Mouse (Mus musculus) frontal cortex, adult 2 months (tissue): ENCODE data around the gene Pcnt. TPM values are rescaled to one million over a fixed set of nuclear protein-coding genes. Genes with fewer than 3 reads are reported as not detected.

Source experiments
- DNase-seq, 2 experiments: peaks; one replicate each; pipeline ENCODE4 v3.0.0; 2022; ENCODE audit warnings: low spot score in 1 of 2; ENCODE audit errors: extremely low spot score in 1 of 2
- polyA plus RNA-seq: library from polyadenylated mRNA; depleted of rRNA; stranded (reverse); fragments of >200 nt; gene quantifications from 2 replicates; pipeline ENCODE4 v1.2.3, GENCODE M21; 2012; rRNA removed

Gene Pcnt
- polyA plus RNA-seq: 22.8 and 24.3 TPM in 2 replicates

- DNase-seq: peak; percentile 93 to 98
Measured at GRCm38 (mm10) chr10:76442178-76443088, at the start of gene Pcnt. TSS of gene Pcnt (minus strand) at chr10:76442786.

- no peak for DNase-seq
Measured at GRCm38 (mm10) chr10:76489205-76489604, 46.6 kb upstream of the Pcnt start.

GRCm38 (mm10) chr10:76488265-76488664 lies 45.7 kb upstream of the Pcnt start:
- DNase-seq: no peak

- no peak for DNase-seq
Measured at GRCm38 (mm10) chr10:76486302-76486701, 43.7 kb upstream of the Pcnt start.

GRCm38 (mm10) chr10:76481480-76481879 lies 38.9 kb upstream of the Pcnt start:
- no peak for DNase-seq

- DNase-seq: no peak
Measured at GRCm38 (mm10) chr10:76480851-76481250, 38.3 kb upstream of the Pcnt start.

DNA sequence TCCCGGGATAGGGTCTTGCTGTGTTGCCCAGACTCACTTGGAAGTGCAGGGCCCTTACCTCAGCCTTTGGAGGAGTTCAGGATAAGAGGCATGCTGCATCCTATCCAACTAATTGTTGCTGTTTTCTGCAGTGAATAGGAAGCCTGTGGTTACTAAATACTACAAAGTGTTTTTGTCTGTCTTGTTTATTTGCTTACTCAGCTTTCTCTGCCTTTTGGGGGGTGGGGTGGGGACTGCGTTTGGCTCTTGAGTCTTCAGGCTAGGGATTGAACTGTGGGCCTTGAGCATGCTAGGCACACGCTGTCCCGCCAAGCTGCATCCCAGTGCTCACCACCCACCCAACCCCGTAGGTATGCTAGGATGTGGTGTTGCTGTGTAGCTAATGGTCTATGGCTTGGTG lies 31.2 kb upstream of the Pcnt start:
- DNase-seq: no peak

- DNase-seq: peak; percentile 72 to 90
Measured at GRCm38 (mm10) chr10:76468203-76469162, 25.9 kb upstream of the Pcnt start, which contains the start of the genes Mcm3ap and Ybey. TSS of gene Mcm3ap (plus strand) at chr10:76468927. TSS of gene Ybey (minus strand) at chr10:76469114.

DNA sequence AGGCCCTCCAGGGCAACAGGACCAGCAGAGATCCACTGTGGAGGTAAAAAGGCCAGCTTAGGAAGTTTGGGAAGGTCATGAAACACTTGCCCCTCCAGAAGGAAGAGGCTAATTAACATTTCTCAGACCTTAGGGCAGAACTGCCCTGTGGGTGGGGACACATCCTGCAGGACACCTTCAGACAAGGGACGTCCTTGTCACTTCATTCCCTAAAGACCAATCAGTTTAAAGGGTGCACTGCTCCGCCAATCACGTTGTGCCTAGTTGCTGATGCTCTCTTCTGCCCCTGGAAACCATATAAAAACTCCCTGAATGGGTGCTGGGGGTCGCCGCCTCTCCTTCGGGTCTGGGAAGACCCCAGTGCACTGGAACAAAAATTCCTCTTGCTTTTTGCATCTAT lies 20.1 kb upstream of the Pcnt start:
- no peak for DNase-seq

DNA sequence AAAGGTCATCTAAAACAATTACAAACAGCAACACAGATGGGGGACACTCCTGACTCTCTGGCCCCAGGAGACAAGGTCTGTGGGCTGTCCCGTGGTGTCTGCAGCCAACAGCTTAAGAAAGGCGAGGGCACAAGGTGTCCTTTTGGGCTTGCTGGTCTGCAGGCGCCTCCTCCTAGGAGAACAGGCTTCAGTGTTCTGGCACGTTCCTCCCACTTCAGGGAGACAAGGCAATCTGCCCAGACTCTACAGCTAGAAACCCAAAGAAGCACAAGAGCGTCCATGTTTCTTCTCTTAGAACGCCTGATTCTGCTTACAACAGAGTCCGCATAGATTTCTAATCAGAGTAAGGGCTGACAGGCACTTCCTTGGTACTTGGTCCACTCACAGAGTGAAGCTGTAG lies 19.7 kb upstream of the Pcnt start:
- DNase-seq: peak in 1 of 2 experiments; percentile 31

GRCm38 (mm10) chr10:76461255-76461654 lies 18.7 kb upstream of the Pcnt start:
- no peak for DNase-seq

GRCm38 (mm10) chr10:76455289-76455688 lies 12.7 kb upstream of the Pcnt start:
- peak; percentile 46 to 70 for DNase-seq

DNA sequence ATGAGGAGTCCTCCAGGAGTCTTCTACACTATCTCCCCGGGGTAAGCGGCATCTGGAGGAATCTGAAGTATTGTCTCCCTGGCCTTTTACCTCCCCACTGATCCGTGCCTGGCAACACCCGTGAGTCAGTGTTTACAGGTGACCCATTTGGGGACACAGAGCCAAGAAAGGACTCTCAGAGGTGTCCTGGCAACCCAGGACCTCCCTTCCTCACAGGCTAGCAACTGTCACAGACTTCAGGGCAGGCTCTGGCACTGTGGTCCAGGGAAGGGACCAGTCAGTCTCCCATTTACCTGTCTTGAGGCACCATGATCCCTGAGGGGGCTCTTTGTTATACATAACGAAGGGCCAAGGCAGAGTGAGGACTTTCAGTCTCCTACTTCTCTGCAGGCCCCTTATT lies 6.3 kb upstream of the Pcnt start, which contains the start of gene 2610028H24Rik:
Gene 2610028H24Rik, plus strand, starts transcription at position 231 of the 400 bp plus-strand sequence.
- no peak for DNase-seq

GRCm38 (mm10) chr10:76447406-76448229 lies 5.0 kb upstream of the Pcnt start:
- DNase-seq: no peak

- DNase-seq: no peak
Measured at GRCm38 (mm10) chr10:76445996-76446681, 3.6 kb upstream of the Pcnt start.

DNA sequence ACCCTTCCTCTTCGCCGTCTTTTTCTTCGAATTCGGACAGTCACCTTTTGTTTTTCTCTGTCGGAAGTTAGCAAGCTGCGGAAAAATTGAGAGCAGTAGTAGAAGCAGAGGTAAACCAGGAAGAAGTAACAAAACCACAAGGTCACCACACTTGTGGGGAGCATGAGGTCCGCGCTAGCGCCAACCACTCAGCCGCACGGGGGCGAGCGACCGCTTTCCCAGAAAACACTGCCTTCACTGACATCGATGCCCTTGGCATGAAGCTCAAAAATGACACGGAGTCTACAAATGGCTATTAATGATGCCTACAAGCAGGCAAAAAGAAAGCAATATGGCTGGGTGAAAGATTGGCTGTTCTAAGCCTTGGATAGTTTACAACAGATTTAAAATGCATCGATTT lies 2.3 kb downstream of the Pcnt start, which contains the start of gene AC141477.1:
Gene AC141477.1, minus strand, starts transcription at position 164 of the 400 bp plus-strand sequence.
- DNase-seq: no peak

- no peak for DNase-seq
Measured at GRCm38 (mm10) chr10:76439107-76439890, 3.3 kb downstream of the Pcnt start.

DNA sequence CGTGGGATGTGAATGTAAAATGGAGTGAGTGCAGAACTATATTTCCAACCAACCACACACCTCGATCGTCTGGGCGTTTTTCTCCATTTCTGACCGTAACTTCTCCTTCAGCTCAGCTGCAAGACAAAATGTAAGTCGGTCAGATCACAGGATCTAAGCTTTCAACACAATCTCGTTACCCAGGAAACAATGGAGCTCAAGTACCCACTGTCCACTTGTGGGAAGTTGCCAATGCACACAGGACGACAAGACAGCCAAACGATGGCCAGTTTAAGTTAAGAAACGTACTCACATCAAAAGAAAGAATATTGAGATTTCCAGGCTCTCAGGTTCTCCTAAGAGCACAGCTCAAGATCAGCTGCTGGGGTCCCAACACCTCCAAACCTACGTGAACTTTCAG lies 8.7 kb downstream of the Pcnt start:
- no peak for DNase-seq

- no peak for DNase-seq
Measured at GRCm38 (mm10) chr10:76425674-76426073, 16.9 kb downstream of the Pcnt start.
